Mouse (Mus musculus) CH12F3 (cell line): ENCODE results near the gene Sox30.

ENCODE experiments used
- in situ Hi-C: fragments of 300-500 bp; cut with MboI; formaldehyde crosslinking; loops from 2 replicates; pipeline ENCODE4 v1.14.3; 2020; ENCODE audit warnings: low sequenced_read_pairs

The Sox30 gene

GRCm38 (mm10) chr11:45979946-45980892 is at the start of gene Sox30:
TSS of gene Sox30 (plus strand) at chr11:45980310.
- in situ Hi-C loops = no loop called here

GRCm38 (mm10) chr11:45932771-45933170 is 47.3 kb upstream of the Sox30 start:
- in situ Hi-C loops = no loop called here

GRCm38 (mm10) chr11:45937478-45937877 is 42.6 kb upstream of the Sox30 start:
- in situ Hi-C loops = no loop called here

- in situ Hi-C loops = no loop called here
These were observed 41.2 kb upstream of the Sox30 start for GRCm38 (mm10) chr11:45938917-45939316.

GRCm38 (mm10) chr11:45942281-45942680 is 37.8 kb upstream of the Sox30 start:
- in situ Hi-C loops = no loop called here

- in situ Hi-C loops = no loop called here
These were observed 36.9 kb upstream of the Sox30 start for GRCm38 (mm10) chr11:45943108-45943705.

GRCm38 (mm10) chr11:45943891-45944642 is 36.0 kb upstream of the Sox30 start:
- in situ Hi-C loops = no loop called here

- in situ Hi-C loops = no loop called here
These were observed 35.4 kb upstream of the Sox30 start, which contains the start of gene Lsm11 for GRCm38 (mm10) chr11:45944643-45945156. TSS of gene Lsm11 (minus strand) at chr11:45944935.

GRCm38 (mm10) chr11:45946796-45947195 is 33.3 kb upstream of the Sox30 start:
- in situ Hi-C loops = no loop called here

GRCm38 (mm10) chr11:45947491-45947890 is 32.6 kb upstream of the Sox30 start:
- in situ Hi-C loops = no loop called here

GRCm38 (mm10) chr11:45955127-45955627 is 24.9 kb upstream of the Sox30 start, which contains the start of gene Thg1l:
TSS of gene Thg1l (minus strand) at chr11:45955494.
- in situ Hi-C loops = no loop called here

- in situ Hi-C loops = no loop called here
These were observed 20.5 kb upstream of the Sox30 start for GRCm38 (mm10) chr11:45959598-45959997.

- in situ Hi-C loops = no loop called here
These were observed 20.1 kb upstream of the Sox30 start for GRCm38 (mm10) chr11:45960003-45960402.

- in situ Hi-C loops = no loop called here
These were observed 13.2 kb upstream of the Sox30 start for GRCm38 (mm10) chr11:45966896-45967295.

- in situ Hi-C loops = no loop called here
These were observed 11.6 kb upstream of the Sox30 start for GRCm38 (mm10) chr11:45968466-45968865.

- in situ Hi-C loops = no loop called here
These were observed 6.5 kb upstream of the Sox30 start for GRCm38 (mm10) chr11:45973635-45974034.

GRCm38 (mm10) chr11:45974466-45974865 is 5.6 kb upstream of the Sox30 start:
- in situ Hi-C loops = no loop called here

- in situ Hi-C loops = no loop called here
These were observed 4.0 kb upstream of the Sox30 start for GRCm38 (mm10) chr11:45976061-45976460.

- in situ Hi-C loops = no loop called here
These were observed 763 bp downstream of the Sox30 start for GRCm38 (mm10) chr11:45980893-45981253.

- in situ Hi-C loops = no loop called here
These were observed 11.5 kb downstream of the Sox30 start for GRCm38 (mm10) chr11:45991604-45992003.

- in situ Hi-C loops = no loop called here
These were observed 12.0 kb downstream of the Sox30 start for GRCm38 (mm10) chr11:45992087-45992486.
